Mouse (Mus musculus) ovary, adult 18-20 months (tissue): ENCODE data around the gene Angptl6.

Experiments
- DNase-seq: peaks from one replicate; pipeline ENCODE4 v3.0.0; 2022; ENCODE audit warnings: low spot score, mixed read lengths

Angptl6 gene

DNA sequence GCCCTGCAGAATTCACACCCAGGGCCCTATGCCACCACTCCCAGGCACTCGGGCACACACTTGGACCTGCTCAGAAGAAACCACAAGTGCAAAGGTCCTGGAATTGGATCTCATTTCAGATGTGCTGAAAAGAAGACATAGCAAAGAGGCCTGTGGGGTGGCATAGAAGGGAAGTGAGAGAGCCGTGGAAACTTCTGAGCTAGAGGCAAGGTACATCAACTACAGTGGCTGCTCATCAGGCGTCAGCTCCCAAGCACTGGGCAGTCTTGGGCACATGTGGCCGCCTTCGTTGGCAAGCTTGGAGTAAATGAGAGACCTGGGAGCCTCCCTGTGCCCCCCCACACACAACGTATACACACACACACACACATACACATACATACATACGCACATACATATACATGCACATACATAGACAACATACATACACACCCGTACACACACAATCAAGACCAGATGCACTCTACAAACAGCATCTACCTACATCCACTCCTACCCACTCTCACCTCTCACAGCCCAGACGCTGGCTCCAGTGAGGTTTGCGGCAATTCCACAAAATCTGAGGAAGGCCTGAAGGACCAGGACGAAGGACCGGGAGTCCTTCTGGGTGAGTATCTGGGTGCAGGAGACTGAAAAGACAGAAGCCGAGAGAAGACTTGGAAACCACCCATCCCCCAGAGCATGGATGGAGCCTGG lies at the start of gene Angptl6:
Gene Angptl6, minus strand, starts transcription at position 631 of the 696 bp plus-strand sequence.
- no peak for DNase-seq

- no peak for DNase-seq
These were observed 43.7 kb upstream of the Angptl6 start for GRCm38 (mm10) chr9:20923258-20923657.

DNA sequence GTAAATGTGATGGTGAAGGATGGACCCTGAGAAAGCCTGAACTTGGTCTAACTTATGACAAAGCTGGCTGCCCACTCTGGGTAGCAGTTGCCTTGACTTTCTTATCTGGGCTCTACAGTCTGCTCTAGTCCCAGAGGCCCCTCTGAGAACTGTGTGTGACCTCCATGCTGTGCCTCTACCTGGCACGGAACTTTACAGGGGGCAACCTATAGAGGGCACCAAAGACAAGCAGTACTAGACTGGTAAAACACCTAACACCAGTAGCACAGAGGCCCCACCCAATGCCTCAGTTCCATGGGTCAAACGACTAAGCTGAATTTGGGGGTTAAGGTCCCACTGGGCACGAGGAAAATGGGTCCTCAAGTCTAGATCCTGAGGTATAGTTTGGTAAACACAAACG lies 36.6 kb upstream of the Angptl6 start:
- no peak for DNase-seq

DNA sequence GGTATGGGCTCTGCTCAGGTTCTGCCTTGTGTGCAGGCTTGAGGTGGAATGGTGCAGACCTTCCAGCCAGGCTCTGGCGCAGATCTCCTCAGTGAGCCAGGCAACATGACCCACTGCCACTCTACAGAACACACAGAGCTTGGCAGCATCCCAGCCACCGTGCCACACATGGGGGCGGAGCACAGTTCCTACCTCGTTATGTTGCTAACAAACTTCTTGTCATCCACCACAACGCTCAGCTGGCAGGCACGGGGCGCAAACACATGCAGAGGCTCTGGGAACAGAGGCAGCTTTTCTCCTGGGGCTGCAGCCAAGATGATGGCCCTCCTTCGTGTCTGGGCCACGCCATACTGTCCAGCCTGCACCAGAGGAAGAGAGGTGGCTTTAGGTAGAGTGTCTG lies 30.4 kb upstream of the Angptl6 start:
- DNase-seq, result no peak

DNA sequence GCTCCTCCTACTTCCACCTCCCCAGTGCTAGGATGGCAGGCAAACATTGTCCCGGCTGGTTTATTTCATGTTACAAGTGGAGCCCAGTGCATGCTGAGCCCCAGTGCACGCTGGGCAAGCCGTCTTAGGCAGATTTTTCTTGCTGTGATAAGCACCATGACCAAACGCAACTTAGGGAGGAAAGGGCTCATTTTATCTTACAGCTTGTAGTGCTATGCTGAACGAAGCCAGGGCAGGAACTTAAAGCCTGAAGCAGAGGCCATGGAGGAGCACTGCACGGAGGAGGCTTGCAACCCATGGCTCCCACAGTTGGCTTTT lies 22.6 kb upstream of the Angptl6 start:
- DNase-seq, result no peak

DNA sequence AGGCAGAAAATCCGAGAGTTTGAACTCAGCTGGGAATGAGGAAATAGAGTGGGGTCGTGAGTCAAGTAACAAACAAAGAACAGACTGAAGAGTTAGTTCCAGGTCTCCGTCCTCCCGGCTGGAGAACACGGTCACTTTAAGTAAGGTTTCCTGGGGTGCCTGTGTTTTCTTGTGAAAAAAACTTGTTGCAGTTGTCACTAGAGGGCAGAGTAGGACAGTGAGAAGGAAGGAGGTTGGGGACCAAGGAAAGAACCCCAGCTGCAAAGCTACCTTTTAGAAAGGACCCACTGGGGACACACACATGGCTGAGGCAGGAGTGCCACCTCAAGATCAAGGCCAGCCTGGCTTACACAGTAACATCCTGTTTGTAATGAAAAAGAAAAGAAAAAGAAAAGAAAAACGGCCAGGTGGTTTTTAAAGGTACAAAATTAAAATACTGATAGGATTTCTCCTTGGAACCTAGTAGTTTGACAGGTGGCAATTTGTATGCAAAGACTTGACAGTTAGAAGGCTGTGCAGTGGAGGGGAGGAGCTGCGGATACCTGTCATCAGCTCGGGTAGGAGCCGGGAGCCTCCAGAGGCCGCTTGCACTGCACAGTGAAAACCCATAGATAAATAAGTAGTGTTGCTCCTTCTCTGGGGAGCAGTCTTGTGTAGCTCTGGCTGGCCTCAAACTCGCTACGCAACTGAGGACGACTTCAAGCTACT lies 22.1 kb upstream of the Angptl6 start:
- no peak for DNase-seq

GRCm38 (mm10) chr9:20898511-20899073 lies 19.1 kb upstream of the Angptl6 start, which contains the start of gene Eif3g:
TSS of gene Eif3g (minus strand) at chr9:20898623.
- peak; percentile 71 for DNase-seq

GRCm38 (mm10) chr9:20897736-20898510 lies 18.4 kb upstream of the Angptl6 start:
- no peak for DNase-seq

- no peak for DNase-seq
These were observed 15.9 kb upstream of the Angptl6 start for GRCm38 (mm10) chr9:20895382-20895781.

- DNase-seq, result no peak
These were observed 15.1 kb upstream of the Angptl6 start for GRCm38 (mm10) chr9:20894629-20895028.

GRCm38 (mm10) chr9:20893590-20894343 lies 14.2 kb upstream of the Angptl6 start:
- no peak for DNase-seq

DNA sequence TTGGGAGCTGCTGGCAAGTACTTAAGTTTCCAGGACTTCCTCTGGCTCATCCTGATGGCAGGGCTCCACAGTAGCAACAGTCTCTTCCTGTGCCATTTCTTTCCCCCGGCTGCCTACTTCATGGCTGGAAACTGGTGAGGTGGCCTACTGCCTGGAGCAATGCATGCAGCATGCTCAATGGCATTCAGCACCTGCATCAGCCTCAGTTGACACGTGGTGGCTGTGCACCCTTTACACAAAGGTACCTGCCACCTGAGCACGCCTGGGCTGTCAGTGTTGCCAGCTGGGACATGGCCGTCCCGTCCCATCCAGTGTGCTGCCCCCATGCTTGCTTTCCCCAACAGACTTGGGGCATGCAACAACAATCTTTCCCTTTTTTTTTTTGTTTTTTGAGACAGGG lies 13.5 kb upstream of the Angptl6 start:
- DNase-seq, result no peak

- DNase-seq, result no peak
These were observed 12.7 kb upstream of the Angptl6 start for GRCm38 (mm10) chr9:20892104-20892653.

DNA sequence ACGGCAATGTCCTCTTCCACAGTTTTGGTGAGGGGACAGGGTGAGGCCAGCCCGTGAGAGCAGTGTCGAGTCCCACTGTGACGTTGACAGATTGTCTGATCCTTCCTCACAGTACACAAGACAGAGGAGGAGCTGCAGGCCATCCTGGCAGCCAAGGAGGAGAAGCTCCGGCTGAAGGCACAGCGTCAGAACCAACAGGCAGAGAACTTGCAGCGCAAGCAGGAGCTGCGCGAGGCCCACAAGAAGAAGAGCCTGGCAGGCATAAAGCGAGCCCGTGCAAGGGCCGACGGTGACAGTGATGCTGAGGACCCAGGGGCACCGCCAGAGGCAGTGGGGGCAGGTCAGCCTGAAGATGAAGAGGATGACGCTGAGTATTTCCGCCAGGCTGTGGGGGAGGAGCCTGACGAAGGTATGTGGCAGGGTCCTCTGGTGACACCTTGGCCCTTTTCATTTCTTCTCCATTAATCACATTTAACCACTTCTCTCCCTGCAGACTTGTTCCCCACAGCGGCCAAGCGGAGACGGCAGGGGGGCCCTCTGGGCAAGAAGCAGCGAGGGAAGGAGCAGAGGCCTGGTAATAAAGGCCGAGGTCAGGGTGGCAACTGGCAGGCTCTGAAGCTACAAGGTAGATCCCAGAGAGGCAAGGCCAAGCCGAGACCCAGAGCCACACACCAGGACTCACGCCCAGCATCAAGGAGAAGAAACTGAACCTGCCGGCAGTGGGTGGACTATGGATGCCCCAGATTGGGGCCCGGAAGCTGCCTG lies 12.0 kb upstream of the Angptl6 start:
- no peak for DNase-seq

DNA sequence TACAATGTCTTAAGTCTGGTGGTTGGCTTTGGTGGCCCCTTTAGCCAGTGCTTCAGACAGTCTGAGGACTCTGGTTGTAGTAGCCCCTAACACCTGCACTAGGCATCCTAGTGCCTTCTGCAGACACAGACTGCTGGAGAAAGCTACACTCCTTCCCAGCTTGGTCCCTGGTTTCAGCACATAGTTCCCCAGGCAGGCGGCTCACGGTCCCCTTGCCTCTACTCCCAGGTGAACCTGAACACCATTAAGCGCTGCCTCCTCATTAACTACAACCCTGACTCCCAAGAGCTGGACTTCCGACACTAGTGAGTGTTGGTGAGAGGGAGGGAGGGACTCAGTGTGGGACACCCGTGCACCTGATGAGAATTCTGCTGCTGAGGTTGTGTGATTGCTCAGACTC lies 10.9 kb upstream of the Angptl6 start:
- DNase-seq, result no peak

GRCm38 (mm10) chr9:20889185-20890141 lies 9.9 kb upstream of the Angptl6 start:
- no peak for DNase-seq

DNA sequence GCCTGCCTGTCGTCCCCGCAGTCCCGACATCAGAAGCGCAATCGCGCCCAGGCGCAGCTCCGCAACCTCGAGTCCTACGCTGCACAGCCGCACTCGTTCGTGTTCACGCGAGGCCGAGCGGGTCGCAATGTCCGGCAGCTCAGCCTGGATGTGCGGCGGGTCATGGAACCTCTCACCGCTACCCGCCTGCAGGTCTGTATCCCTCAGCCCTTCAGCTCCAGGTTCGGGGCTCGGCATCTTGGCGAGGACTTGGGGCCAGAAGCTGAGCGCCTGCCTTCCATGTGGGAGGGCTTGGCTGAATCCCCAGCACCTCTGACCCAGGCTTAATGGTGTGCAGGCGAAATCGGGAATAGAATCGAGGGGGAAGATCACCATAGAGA lies 8.8 kb upstream of the Angptl6 start:
- no peak for DNase-seq

- peak; percentile 94 for DNase-seq
These were observed 8.3 kb upstream of the Angptl6 start, which contains the start of gene Ppan for GRCm38 (mm10) chr9:20887704-20888385. TSS of gene Ppan (plus strand) at chr9:20888175.

DNA sequence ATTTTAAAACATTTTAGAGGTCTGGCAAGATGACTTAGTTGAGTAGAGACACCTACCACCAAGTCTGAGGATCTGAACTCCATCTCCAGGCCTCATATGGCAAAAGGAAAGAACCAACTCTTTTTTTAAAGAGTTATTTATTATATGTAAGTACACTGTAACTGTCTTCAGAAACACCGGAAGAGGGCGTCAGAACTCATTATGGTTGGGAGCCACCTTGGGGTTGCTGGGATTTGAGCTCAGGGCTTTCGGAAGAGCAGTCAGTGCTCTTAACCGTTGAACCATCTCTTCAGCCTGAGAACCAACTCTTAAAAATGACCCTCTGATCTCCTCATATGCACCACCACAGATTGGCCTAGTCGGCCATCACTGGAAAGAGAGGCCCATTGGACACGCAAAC lies 7.7 kb upstream of the Angptl6 start:
- no peak for DNase-seq
